Mouse (Mus musculus) hindbrain, postnatal 0 days (tissue): Measurements from ENCODE around the gene Mlx. TPM values are rescaled to one million over a fixed set of nuclear protein-coding genes. Genes with fewer than 3 reads are reported as not detected.

Experiments
- ATAC-seq: fragments of 200-750 bp; cut with Nextera tagmentation; 2 replicates; pipeline ENCODE4 v1.8.0; 2017; ENCODE audit warnings: mild to moderate bottlenecking, moderate TSS enrichment, moderate library complexity
- DNase-seq: peaks from one replicate; pipeline ENCODE4 v3.0.0-alpha.2; 2015; ENCODE audit warnings: low spot score
- H3K27ac ChIP-seq: fragments of 300-500 bp; sonication (generic); 2 replicates; pipeline ENCODE4 v1.5.1; 2014; ENCODE audit warnings: mild to moderate bottlenecking
- H3K27me3 ChIP-seq: fragments of 300-500 bp; sonication (generic); 2 replicates; pipeline ENCODE4 v1.6.1; 2014; ENCODE audit warnings: low read length, mixed read lengths; ENCODE audit not compliant: insufficient read depth
- H3K36me3 ChIP-seq: fragments of 300-500 bp; sonication (generic); 2 replicates; pipeline ENCODE4 v1.6.1; 2014; ENCODE audit warnings: low read length, mixed read lengths; ENCODE audit not compliant: insufficient read depth
- H3K4me1 ChIP-seq: fragments of 300-500 bp; sonication (generic); 2 replicates; pipeline ENCODE4 v1.6.1; 2014; ENCODE audit warnings: antibody characterized with exemption, low read length, mixed read lengths; ENCODE audit not compliant: insufficient read depth
- H3K4me2 ChIP-seq: fragments of 300-500 bp; sonication (generic); 2 replicates; pipeline ENCODE4 v1.6.1; 2014; ENCODE audit warnings: low read depth, mild to moderate bottlenecking, low read length, moderate library complexity, mixed read lengths
- H3K4me3 ChIP-seq: fragments of 300-500 bp; sonication (generic); 2 replicates; pipeline ENCODE4 v1.5.1; 2014; ENCODE audit warnings: low read length
- H3K9ac ChIP-seq: fragments of 300-500 bp; sonication (generic); replicated peaks from 2 replicates; pipeline ENCODE4 v1.6.1; 2014; ENCODE audit warnings: mild to moderate bottlenecking, low read length, moderate library complexity, mixed read lengths
- H3K9me3 ChIP-seq: fragments of 300-500 bp; sonication (generic); 2 replicates; pipeline ENCODE4 v1.6.1; 2016; ENCODE audit warnings: low read length, mixed read lengths
- CTCF ChIP-seq: IDR thresholded peaks from 2 replicates; pipeline ENCODE4 v1.5.1; 2016; ENCODE audit warnings: antibody characterized with exemption, control low read depth, low read depth
- WGBS: fragments of 180-500 bp; shearing (Covaris S2); extraction: QIAGEN DNeasy Blood & Tissue Kit; methylation state at CpG from one replicate; pipeline ENCODE4 v1.1.7; 2014; 5-methylcytosine and 5-hydroxymethylcytosine counted together
- polyA plus RNA-seq: library from polyadenylated mRNA; unstranded; fragments of >200 nt; fragmentation: Nextera tagmentation; extraction: Ambion mirVana; gene quantifications from 2 replicates; pipeline ENCODE4 v1.2.1, GENCODE M21; 2015
- total RNA-seq: library from RNA; depleted of rRNA; stranded (reverse); fragments of >200 nt; gene quantifications from 2 replicates; pipeline ENCODE4 v1.2.3, GENCODE M21; 2014

The Mlx gene
- total and polyA plus RNA-seq, 2 experiments from 2014 or later: 42.2 to 58.3 TPM

DNA sequence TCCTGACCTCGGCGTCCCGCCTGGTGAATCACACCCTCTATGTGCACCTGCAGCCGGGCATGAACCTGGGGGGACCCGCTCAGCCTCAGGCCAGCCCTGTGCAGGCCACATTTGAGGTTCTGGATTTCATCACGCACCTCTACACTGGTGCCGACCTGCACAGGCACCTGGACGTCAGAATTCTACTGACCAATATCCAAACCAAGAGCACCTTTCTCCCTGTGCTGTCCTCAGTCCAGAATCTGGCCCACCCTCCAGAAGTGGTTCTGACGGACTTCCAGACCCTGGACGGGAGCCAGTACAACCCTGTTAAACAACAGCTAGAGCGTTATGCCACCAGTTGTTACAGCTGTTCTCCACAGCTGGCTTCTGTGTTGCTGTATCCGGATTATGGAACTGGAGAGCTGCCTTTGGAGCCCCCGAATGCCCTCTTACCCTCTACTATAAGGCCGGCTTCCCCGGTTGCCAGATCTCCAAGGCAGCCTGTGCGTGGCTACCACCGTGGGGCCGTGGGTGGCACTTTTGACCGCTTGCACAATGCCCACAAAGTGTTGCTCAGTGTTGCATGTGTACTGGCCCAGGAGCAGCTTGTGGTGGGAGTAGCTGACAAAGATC, 3.9 kb upstream of the Mlx start:
- H3K36me3 ChIP-seq: no peaks in the 10 kb centered on the region
- peaks cover 27% of the 10 kb centered on the region for H3K4me1 ChIP-seq
- WGBS: 31% methylated on average over 19 of the region's 19 CpGs
- H3K27me3 ChIP-seq: peaks cover 18% of the 10 kb centered on the region
- H3K9me3 ChIP-seq: no peaks in the 10 kb centered on the region
- TF ChIP-seq CTCF: no peak
- H3K27ac ChIP-seq: peak overlapping the region; percentile 94
- no peak for DNase-seq
- peak overlapping the region; percentile 100 for H3K4me2 ChIP-seq
- peak overlapping the region; percentile 90 for H3K9ac ChIP-seq
- peak overlapping the region; percentile 75 for H3K4me3 ChIP-seq
- no peak for ATAC-seq

DNA sequence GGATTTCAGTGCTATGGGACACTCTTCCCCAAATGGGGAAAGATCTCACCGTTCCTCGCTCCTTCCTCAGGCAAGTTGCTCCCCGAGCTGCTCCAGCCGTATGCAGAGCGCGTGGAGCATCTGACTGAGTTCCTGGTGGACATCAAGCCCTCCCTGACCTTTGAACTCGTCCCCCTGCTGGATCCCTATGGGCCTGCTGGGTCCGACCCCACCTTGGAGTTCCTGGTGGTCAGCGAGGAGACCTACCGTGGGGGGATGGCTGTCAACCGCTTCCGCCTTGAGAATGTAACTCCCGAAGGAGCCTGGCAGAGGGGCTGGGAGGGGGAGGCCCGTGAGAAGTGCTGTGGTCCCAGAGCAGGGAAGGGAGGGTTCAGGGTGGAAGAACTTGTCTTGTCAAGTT, 2.8 kb upstream of the Mlx start:
- H3K27me3 ChIP-seq: peaks cover 8% of the 10 kb centered on the region
- ATAC-seq (no peak), DNase-seq (no peak)
- no peak overlapping the region for H3K27ac ChIP-seq
- 80% methylated on average over 14 of the region's 14 CpGs for WGBS
- H3K9ac ChIP-seq: no peak overlapping the region
- TF ChIP-seq CTCF: no peak
- H3K4me3 ChIP-seq: no peak overlapping the region
- H3K4me2 ChIP-seq: no peak overlapping the region
- peaks cover 9% of the 10 kb centered on the region; the same call in 1 of the 2 replicates for H3K36me3 ChIP-seq
- no peaks in the 10 kb centered on the region for H3K9me3 ChIP-seq
- H3K4me1 ChIP-seq: peaks cover 27% of the 10 kb centered on the region

GRCm38 (mm10) chr11:101084811-101085210, 2.3 kb upstream of the Mlx start:
- no peak overlapping the region for H3K4me2 ChIP-seq
- no peaks in the 10 kb centered on the region for H3K9me3 ChIP-seq
- no peak overlapping the region for H3K4me3 ChIP-seq
- 93% methylated on average over 12 of the region's 12 CpGs for WGBS
- DNase-seq (no peak), ATAC-seq (no peak)
- no peak for TF ChIP-seq CTCF
- peaks cover 15% of the 10 kb centered on the region; the same call in 1 of the 2 replicates for H3K36me3 ChIP-seq
- peaks cover 2% of the 10 kb centered on the region; the same call in 1 of the 2 replicates for H3K27me3 ChIP-seq
- H3K4me1 ChIP-seq: peaks cover 27% of the 10 kb centered on the region
- H3K27ac ChIP-seq: no peak overlapping the region
- no peak overlapping the region for H3K9ac ChIP-seq

DNA sequence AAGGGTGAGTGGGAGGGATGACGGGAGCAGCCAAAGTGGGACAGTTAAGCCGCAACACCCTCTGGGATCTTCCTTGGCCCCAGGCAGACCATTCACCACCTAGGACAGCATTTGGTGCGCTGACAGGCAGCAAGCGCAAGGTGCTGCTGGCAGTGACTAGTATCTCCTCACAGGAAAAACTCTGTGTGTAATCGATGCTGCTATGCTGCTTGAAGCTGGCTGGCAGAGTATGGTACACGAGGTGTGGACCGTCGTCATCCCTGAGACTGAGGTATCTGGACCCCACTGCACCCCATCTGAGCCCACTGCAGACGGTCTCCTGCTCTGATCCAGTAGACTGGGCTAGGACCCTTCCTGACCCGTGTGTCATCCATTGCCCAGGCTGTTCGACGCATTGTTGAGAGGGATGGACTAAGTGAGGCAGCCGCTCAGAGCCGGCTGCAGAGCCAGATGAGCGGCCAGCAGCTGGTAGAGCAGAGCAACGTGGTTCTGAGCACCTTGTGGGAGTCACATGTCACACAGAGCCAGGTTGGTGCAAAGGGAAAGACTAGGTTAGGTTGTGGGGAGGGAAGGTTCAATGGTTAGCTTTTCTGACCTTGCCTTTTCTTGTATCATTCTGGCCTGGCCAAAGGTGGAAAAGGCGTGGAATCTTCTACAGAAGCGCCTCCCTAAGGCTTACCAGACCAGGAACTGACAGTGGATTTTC, 1.3 kb upstream of the Mlx start:
- H3K36me3 ChIP-seq: peaks cover 24% of the 10 kb centered on the region; the same call in 1 of the 2 replicates
- peak overlapping the region; percentile 91; the same call in 1 of the 2 replicates for H3K27ac ChIP-seq
- no peak for DNase-seq
- no peak for TF ChIP-seq CTCF
- peak overlapping the region; percentile 98; the same call in 1 of the 2 replicates for H3K4me2 ChIP-seq
- no peaks in the 10 kb centered on the region for H3K9me3 ChIP-seq
- H3K9ac ChIP-seq: no peak overlapping the region
- peaks cover 27% of the 10 kb centered on the region for H3K4me1 ChIP-seq
- H3K27me3 ChIP-seq: no peaks in the 10 kb centered on the region
- ATAC-seq: no peak
- no peak overlapping the region for H3K4me3 ChIP-seq
- WGBS: 93% methylated on average over 18 of the region's 18 CpGs

- H3K36me3 ChIP-seq: peaks cover 30% of the 10 kb centered on the region
- peak overlapping the region; percentile 98 for H3K4me2 ChIP-seq
- peak; percentile 33 for DNase-seq
- peak overlapping the region; percentile 75; the same call in 1 of the 2 replicates for H3K4me3 ChIP-seq
- peaks cover 27% of the 10 kb centered on the region for H3K4me1 ChIP-seq
- H3K9me3 ChIP-seq: no peaks in the 10 kb centered on the region
- H3K27me3 ChIP-seq: no peaks in the 10 kb centered on the region
- peak overlapping the region; percentile 92; the same call in 1 of the 2 replicates for H3K9ac ChIP-seq
- 66% methylated on average over 6 of the region's 6 CpGs for WGBS
- peak overlapping the region; percentile 91 for H3K27ac ChIP-seq
- no peak for ATAC-seq
- no peak for TF ChIP-seq CTCF
Observed at GRCm38 (mm10) chr11:101086323-101086674, 778 bp upstream of the Mlx start.

GRCm38 (mm10) chr11:101087682-101088055, 592 bp downstream of the Mlx start:
- peak overlapping the region; percentile 98 for H3K4me2 ChIP-seq
- H3K27me3 ChIP-seq: no peaks in the 10 kb centered on the region
- H3K4me1 ChIP-seq: peaks cover 25% of the 10 kb centered on the region
- H3K4me3 ChIP-seq: peak overlapping the region; percentile 75
- TF ChIP-seq CTCF: no peak
- H3K9ac ChIP-seq: peak overlapping the region; percentile 92
- no peaks in the 10 kb centered on the region for H3K9me3 ChIP-seq
- peaks cover 42% of the 10 kb centered on the region for H3K36me3 ChIP-seq
- H3K27ac ChIP-seq: peak overlapping the region; percentile 91
- ATAC-seq: no peak; the same call in 1 of the 2 replicates
- DNase-seq: peak; percentile 20
- WGBS: 11% methylated on average over 8 of the region's 8 CpGs

GRCm38 (mm10) chr11:101089931-101090330, 2.9 kb downstream of the Mlx start:
- Histone ChIP-seq H3K4me1 (peaks cover 17% of the 10 kb centered on the region), H3K9me3 (no peaks in the 10 kb centered on the region), H3K36me3 (peaks cover 53% of the 10 kb centered on the region), H3K4me3 (no peak overlapping the region), H3K27me3 (no peaks in the 10 kb centered on the region), H3K9ac (no peak overlapping the region), H3K27ac (no peak overlapping the region), H3K4me2 (no peak overlapping the region)
- no peak for DNase-seq
- TF ChIP-seq CTCF: no peak
- no peak for ATAC-seq
- WGBS: 94% methylated on average over 1 of the region's 1 CpGs
